Mouse (Mus musculus) embryo, embryonic 10 days (tissue): ENCODE data around the gene Slco1a6.
A peak's percentile ranks its signal among the peaks of the same experiment; 100 is the strongest.
"Not testable (repeated sequence)": the region's sequence is repeated elsewhere in the genome, so short reads cannot be mapped to it uniquely, and the experiment has no call there.

Experiments
- DNase-seq: peaks from one replicate; pipeline ENCODE4 v3.0.0-alpha.2; 2015; ENCODE audit warnings: low spot score

Gene Slco1a6

DNA sequence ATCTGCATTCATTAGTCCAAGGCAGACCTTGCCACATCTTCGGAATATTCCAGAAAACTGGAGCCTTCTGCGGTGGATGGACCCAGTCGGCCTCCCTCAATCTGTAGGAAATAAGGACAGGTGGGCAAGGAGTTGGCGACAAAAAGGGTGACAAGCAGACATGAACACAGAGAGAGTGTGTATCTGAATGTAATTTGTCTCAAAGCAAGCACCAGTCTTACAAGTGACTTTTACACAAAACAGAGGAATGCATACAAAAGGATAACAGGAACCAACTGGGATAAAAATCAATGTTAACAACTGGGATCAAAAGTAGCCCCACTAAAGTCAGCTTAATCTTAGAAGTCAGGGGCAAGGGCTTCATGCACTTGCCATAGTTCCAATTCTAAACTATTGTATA, at the start of gene Slco1a6:
TSS of gene Slco1a6 (minus strand) at position 101 of the 400 bp plus-strand sequence.
- no peak for DNase-seq

DNA sequence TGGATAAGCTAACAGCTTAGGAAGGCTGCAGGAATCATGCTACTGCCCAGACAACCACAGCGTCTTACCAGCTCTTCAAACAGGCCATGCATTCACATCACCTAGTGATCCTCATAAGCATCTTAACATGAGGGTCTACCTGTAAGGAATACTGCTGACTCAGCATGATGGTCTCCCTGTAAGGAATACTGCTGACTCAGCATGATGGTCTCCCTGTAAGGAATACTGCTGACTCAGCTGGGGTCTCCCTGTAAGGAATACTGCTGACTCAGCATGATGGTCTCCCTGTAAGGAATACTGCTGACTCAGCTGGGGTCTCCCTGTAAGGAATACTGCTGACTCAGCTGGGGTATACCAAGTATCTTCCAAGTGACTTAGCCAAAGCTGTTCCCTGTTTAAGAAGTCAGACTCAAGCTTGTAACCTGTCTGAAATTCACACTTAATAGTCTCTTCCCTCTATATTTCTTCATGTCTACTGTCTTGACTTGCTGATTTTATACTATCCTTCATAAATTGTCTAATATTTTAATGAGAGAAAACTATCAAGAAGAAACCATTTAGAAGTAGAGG, 42.5 kb upstream of the Slco1a6 start:
- DNase-seq, result not testable (repeated sequence)

DNA sequence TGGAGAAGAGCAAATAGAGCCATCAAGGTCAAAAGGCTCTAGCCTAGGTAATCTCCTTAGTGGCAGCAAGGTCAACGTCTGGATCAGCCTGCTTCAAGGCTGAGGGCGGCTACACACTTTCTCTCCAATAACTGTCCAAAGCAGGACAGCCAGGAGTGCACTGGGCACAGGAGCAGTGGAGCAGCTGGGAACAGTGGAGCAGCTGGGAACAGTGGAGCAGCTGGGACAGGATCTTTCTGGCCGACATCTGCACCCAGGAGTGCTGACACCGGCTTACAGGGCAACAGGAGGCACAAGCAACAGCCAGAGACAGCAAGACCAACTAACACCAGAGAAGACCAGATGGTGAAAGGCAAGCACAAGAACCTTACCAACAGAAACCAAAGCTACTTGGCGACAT, 36.7 kb upstream of the Slco1a6 start:
- DNase-seq, result no peak

DNA sequence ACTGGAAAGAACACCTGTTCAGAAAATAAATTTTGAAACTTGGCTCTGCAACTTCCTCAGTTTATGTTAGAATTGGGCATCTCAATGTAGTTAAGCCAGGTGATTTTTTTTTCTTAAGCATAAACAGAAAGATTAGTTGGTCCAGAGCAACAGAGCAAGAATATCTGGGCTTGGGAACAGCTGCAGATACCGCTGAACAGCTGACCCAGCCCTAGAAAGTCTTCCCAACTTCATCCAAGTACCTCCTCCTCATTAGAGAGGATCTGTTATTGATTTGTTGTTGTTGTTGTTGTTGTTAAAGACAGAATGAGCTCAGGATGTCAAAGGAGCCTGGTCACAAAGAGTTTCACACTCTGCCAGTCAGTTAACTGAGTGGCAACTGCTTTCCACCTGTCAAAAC, 31.1 kb upstream of the Slco1a6 start:
- no peak for DNase-seq

- no peak for DNase-seq
These were observed 11.8 kb upstream of the Slco1a6 start for GRCm38 (mm10) chr6:142220138-142220537.

- DNase-seq, result no peak
These were observed 3.5 kb upstream of the Slco1a6 start for GRCm38 (mm10) chr6:142211821-142212220.

DNA sequence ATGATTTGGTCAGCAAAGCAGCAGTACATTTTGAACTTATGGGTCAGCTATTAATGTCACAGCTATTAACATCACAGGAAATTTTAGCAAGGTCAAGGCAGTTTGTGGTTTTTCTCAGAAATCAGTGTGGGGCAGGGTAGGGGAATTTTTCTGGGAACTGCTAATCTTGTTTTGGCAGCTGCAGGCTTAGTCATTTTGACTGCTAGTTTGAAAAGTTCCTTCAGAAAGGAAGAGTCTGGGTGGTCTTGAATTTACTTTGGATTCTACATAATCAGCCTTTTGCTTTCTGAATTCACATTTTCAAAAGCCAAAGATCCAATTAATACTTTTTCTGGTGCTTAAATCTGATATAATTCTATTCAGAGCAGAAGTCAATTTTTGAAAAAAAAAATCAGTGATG, 1.4 kb upstream of the Slco1a6 start:
- no peak for DNase-seq

DNA sequence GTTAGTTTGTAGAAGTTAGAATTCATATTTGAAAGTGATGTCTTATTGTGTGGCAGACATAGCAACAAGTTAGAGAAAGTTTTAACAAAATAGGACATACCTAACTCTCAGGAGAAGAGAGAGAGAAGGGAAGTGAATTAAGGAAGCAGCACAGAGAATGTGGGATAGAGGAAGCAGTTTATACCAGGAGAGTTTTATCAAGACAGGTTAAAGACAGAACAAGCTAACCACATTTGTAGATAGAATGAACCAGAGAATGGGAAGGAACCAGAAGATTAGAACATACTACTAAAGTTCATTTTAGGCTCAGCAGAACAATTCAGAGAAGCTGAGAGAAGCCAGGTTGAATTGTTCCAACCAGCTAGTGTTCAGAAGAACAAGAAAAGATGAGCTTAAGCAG, 7.8 kb downstream of the Slco1a6 start:
- DNase-seq, result no peak

DNA sequence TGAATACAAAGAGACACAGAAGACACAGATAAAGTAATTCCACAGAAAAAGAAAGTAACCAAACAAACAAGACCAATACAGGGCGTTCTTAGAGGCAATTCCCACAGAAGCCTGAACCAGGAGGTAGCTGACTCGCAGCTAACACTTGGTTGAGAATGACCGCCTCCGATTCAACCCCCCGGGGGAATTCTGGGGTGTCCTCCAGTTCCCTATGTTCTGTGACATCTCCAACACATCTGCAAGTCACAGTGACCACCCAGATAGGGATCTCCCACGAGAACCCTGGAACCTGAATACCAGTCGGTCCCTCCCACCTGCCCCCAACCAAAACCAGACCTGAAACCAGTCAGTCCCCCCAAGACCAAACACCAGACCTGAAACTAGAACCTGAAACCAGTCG, 14.1 kb downstream of the Slco1a6 start:
- DNase-seq, result no peak

- DNase-seq, result no peak
These were observed 16.4 kb downstream of the Slco1a6 start for GRCm38 (mm10) chr6:142191962-142192361.

- no peak for DNase-seq
These were observed 20.9 kb downstream of the Slco1a6 start for GRCm38 (mm10) chr6:142187426-142187825.

DNA sequence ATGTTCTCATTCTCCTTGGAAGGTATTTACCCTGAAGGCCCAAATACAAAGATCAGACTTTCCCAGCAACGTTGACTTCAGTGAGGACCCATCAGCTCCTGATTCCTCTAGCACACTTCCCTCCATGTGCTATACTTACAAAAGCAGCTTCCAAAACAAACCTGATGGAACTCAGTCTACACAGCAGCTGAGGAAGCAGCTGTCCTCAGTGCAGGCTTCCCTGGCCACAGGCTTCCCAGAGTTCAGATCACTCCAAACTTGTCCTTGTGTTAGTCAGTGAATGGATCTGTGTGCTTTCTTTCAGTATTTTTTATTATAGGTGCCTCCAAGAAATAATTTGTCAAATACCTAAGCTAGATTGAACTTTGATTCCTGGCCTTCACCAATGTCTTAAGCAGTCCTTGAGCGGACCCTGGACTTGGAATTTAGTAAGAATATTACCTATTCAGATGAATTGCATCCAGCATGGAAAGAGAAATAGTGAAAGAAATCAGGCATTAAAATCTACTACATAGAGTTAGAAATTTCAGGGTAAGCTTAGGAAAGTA, 22.4 kb downstream of the Slco1a6 start:
- DNase-seq, result no peak

DNA sequence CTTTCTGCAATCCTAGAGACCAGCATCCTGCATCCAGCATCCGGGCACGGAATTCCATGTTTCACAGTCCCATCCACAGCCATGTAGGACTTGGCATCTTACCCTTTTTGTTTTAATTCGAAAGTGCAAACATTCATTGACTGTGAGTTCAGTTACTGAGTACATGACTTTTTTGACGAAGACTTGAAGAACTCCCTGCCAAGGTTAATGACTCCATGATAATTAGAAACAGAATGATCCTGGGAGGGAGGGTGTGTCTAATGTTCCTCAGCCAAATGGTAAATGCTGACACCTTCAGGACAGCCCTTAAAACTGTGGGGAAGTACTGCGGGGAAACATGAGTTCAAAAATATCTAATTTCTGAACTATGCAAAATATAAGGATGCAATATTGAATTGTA, 44.9 kb downstream of the Slco1a6 start:
- DNase-seq, result no peak

GRCm38 (mm10) chr6:142161171-142161570, 47.1 kb downstream of the Slco1a6 start:
- no peak for DNase-seq

- not testable (repeated sequence) for DNase-seq
These were observed 54.2 kb downstream of the Slco1a6 start for GRCm38 (mm10) chr6:142154081-142154480.

GRCm38 (mm10) chr6:142148371-142148770, 60.0 kb downstream of the Slco1a6 start:
- DNase-seq, result no peak

GRCm38 (mm10) chr6:142111667-142112305, 96.5 kb downstream of the Slco1a6 start:
- peak; percentile 64 for DNase-seq

GRCm38 (mm10) chr6:142091126-142091525, 117.2 kb downstream of the Slco1a6 start:
- DNase-seq, result no peak

- not testable (repeated sequence) for DNase-seq
These were observed 150.0 kb downstream of the Slco1a6 start for GRCm38 (mm10) chr6:142058281-142058680.

DNA sequence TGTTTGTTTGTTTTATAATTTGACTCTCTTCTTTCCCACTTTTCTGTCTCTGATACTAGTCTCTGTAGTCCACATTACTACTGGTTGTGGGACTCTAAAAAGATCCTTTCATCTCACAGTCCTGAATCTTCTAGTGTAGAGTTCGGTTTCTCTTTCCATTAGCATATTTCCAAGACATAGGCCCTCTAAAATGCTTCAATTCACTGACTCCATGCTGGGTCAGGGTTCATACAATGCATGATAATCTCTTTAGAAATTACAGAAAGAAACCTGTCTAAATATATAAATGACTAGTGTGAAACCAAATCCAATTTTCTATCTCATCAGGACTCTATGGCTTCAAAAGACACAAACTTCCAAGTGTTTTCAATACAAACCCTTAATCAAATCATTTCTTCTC, 160.6 kb downstream of the Slco1a6 start:
- no peak for DNase-seq

- no peak for DNase-seq
These were observed 162.6 kb downstream of the Slco1a6 start for GRCm38 (mm10) chr6:142045746-142046145.

- no peak for DNase-seq
These were observed 166.4 kb downstream of the Slco1a6 start for GRCm38 (mm10) chr6:142041896-142042295.

GRCm38 (mm10) chr6:142040306-142041175, 167.8 kb downstream of the Slco1a6 start:
- peak; percentile 53 for DNase-seq
